Mouse (Mus musculus) layer of hippocampus, adult 2 months (tissue): Measurements from ENCODE around the gene Phactr2. TPM values are rescaled to one million over a fixed set of nuclear protein-coding genes. Genes with fewer than 3 reads are reported as not detected.

Source experiments
- DNase-seq, 2 experiments: peaks; one replicate each; pipeline ENCODE4 v3.0.0; 2022; ENCODE audit warnings: low spot score in 2 of 2
- H3K27ac ChIP-seq: fragments of 200-600 bp; 2 replicates; pipeline ENCODE4 v1.8.1; 2022
- H3K4me3 ChIP-seq: fragments of 200-600 bp; 2 replicates; pipeline ENCODE4 v1.8.1; 2022; ENCODE audit warnings: mild to moderate bottlenecking
- CTCF ChIP-seq: fragments of 200-600 bp; conservative IDR thresholded peaks from 2 replicates; pipeline ENCODE4 v1.8.1; 2022; ENCODE audit warnings: antibody characterized with exemption, mild to moderate bottlenecking, moderate library complexity
- total RNA-seq, 2 experiments: library from RNA; stranded (reverse); gene quantifications; 2 replicates each; pipeline ENCODE4 v1.2.3; 2021

Gene Phactr2
- total RNA-seq, 2 experiments from 2014 or later, result 20.7 to 25.4 TPM

GRCm38 (mm10) chr10:13184170-13184766 lies 289.9 kb downstream of the Phactr2 start:
- TF ChIP-seq CTCF, result no peak
- H3K27ac ChIP-seq, result no peak overlapping the region
- no peak for DNase-seq

GRCm38 (mm10) chr10:13180211-13180610 lies 294.0 kb downstream of the Phactr2 start:
- H3K27ac ChIP-seq, result no peak overlapping the region
- TF ChIP-seq CTCF, result no peak
- DNase-seq, result no peak
- no peak overlapping the region for H3K4me3 ChIP-seq

More at GRCm38 (mm10) chr10:13184170-13184766, 289.9 kb downstream of the Phactr2 start:
- no peak overlapping the region for H3K4me3 ChIP-seq

- no peak for TF ChIP-seq CTCF
- Histone ChIP-seq H3K4me3 (no peak within 1 kb of the TSS), H3K27ac (no peak within 1 kb of the TSS)
- DNase-seq, result no peak
Measured at GRCm38 (mm10) chr10:13177973-13178624, 296.1 kb downstream of the Phactr2 start, which contains the start of gene Zc2hc1b. Gene Zc2hc1b (minus strand): TSS chr10:13178023.

GRCm38 (mm10) chr10:13175866-13176265 lies 298.3 kb downstream of the Phactr2 start:
- DNase-seq, result no peak
- no peak for TF ChIP-seq CTCF
- Histone ChIP-seq H3K4me3 (no peak overlapping the region), H3K27ac (no peak overlapping the region)

GRCm38 (mm10) chr10:13172798-13173221 lies 301.4 kb downstream of the Phactr2 start:
- Histone ChIP-seq H3K27ac (no peak overlapping the region), H3K4me3 (no peak overlapping the region)
- DNase-seq, result no peak
- no peak for TF ChIP-seq CTCF

- no peak for DNase-seq
- no peak overlapping the region for H3K4me3 ChIP-seq
- TF ChIP-seq CTCF, result no peak
- no peak overlapping the region for H3K27ac ChIP-seq
Measured at GRCm38 (mm10) chr10:13171461-13171860, 302.8 kb downstream of the Phactr2 start.

- H3K27ac ChIP-seq, result no peak overlapping the region
- no peak overlapping the region for H3K4me3 ChIP-seq
- no peak for TF ChIP-seq CTCF
- peak in 1 of 2 experiments; percentile 9 for DNase-seq
Measured at GRCm38 (mm10) chr10:13170739-13171448, 303.3 kb downstream of the Phactr2 start.

GRCm38 (mm10) chr10:13168461-13168860 lies 305.8 kb downstream of the Phactr2 start:
- DNase-seq, result no peak
- no peak overlapping the region for H3K27ac ChIP-seq
- TF ChIP-seq CTCF, result no peak
- H3K4me3 ChIP-seq, result no peak overlapping the region

GRCm38 (mm10) chr10:13162031-13162430 lies 312.2 kb downstream of the Phactr2 start:
- TF ChIP-seq CTCF, result no peak
- no peak overlapping the region for H3K4me3 ChIP-seq
- no peak for DNase-seq
- no peak overlapping the region for H3K27ac ChIP-seq

GRCm38 (mm10) chr10:13160913-13161312 lies 313.3 kb downstream of the Phactr2 start:
- no peak overlapping the region for H3K4me3 ChIP-seq
- TF ChIP-seq CTCF, result no peak
- DNase-seq, result no peak

More at GRCm38 (mm10) chr10:13160913-13161312, 313.3 kb downstream of the Phactr2 start:
- H3K27ac ChIP-seq, result no peak overlapping the region

Other genes starting within 250 kb of the Phactr2 start
- gene Fuca2, start 25.1 kb upstream of the Phactr2 start, total RNA-seq, result 10 to 100 TPM; 41.3 to 42.0 TPM
- gene Adat2, start 78.5 kb upstream of the Phactr2 start, total RNA-seq, result 1 to 10 TPM; 9.0 to 9.2 TPM
- gene Pex3, start 78.7 kb upstream of the Phactr2 start, total RNA-seq, result 10 to 100 TPM; 31.3 to 33.3 TPM